Mouse (Mus musculus): ENCODE results near the gene Mrpl20.

DNA sequence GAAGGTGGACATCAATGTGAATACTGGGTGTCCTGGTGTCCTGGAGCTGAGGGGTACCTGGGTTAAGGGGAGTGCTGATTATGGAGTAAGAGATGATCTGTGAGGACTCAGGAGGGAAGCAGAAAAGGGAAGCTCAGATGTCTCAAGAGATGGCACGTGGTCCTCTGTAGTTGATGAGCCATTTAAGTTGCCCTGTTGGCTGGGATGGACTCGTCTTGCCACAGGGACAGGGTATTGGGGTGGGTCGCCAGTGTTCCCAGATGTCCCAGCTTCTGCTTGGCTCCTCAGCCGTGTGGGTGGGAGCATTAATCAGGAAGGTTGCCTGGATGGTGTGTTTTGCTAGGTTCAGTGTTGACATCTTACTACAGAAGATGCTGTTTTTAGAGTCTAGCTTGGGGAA lies 30.6 kb downstream of the Mrpl20 start:
- TF ChIP-seq CTCF (IDR thresholded peaks at IDR 0.05): no peak
- no peak for TF ChIP-seq POLR2A (IDR thresholded peaks at IDR 0.05; ENCODE audit: insufficient read depth, low read depth, low read length)
- TF ChIP-seq EP300 (IDR thresholded peaks at IDR 0.05; ENCODE audit: insufficient read depth, low read depth, low read length): no peak

All from heart, adult 2 months (tissue).